Mouse (Mus musculus): Measurements from ENCODE around the gene Unc50.

DNA sequence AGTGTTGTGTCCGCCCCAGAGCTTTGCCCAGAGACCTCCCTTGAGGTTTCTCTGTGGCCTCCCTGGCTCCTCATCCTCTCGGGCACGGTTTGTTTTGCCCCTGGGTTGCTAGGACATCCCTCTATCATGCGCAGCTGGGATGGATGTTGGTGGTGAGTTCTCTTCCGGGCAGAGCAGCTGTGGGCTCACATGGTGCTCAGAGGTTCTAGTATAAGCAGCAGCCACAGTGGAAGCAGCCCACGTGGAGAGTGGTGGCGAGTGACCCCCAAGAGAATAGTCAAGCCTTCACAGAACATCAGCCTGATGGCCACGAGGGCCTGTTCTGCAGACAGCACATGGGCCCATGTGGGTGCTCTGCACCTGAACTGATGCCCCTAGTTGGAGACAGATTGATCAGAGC, 22.7 kb upstream of the Unc50 start:
- TF ChIP-seq POLR2A (IDR thresholded peaks at IDR 0.05; ENCODE audit: low read depth, low read length): no peak
- TF ChIP-seq CTCF (conservative IDR thresholded peaks at IDR 0.05; ENCODE audit: insufficient read depth, insufficient read length, low read depth, low read length): no peak
